Mouse (Mus musculus): ENCODE data around the gene Exd2. TPM values are rescaled to one million over a fixed set of nuclear protein-coding genes. Genes with fewer than 3 reads are reported as not detected.

The Exd2 gene
- polyA plus RNA-seq, 1 experiment from 2014 or later: 30.3 TPM

- Histone ChIP-seq H3K4me1 (peaks cover 12% of the 10 kb centered on the region), H3K27me3 (no peaks in the 10 kb centered on the region), H3K4me2 (no peak overlapping the region), H3K4me3 (replicated peaks) (no peak overlapping the region), H3K9me3 (replicated peaks) (no peaks in the 10 kb centered on the region), H3K36me3 (no peaks in the 10 kb centered on the region), H3K27ac (no peak overlapping the region), H3K9ac (no peak overlapping the region)
- ATAC-seq (replicated peaks; ENCODE audit: low FRiP score): no peak
- 73% methylated on average over 5 of the region's 5 CpGs for WGBS
Observed at GRCm38 (mm10) chr12:80504718-80505117, 41.8 kb downstream of the Exd2 start.

GRCm38 (mm10) chr12:80507041-80507745 lies 44.3 kb downstream of the Exd2 start:
- peak; percentile 60; the same call in 1 of the 2 replicates for ATAC-seq (replicated peaks; ENCODE audit: low FRiP score)
- no peak overlapping the region for H3K9ac ChIP-seq
- 30% methylated on average over 14 of the region's 14 CpGs for WGBS

GRCm38 (mm10) chr12:80517977-80518376 lies 55.1 kb downstream of the Exd2 start, which contains the start of gene Galnt16:
Gene Galnt16 (plus strand): TSS chr12:80518277.
- no peak for ATAC-seq (replicated peaks; ENCODE audit: low FRiP score)
- Histone ChIP-seq H3K27ac (no peak within 1 kb of the TSS), H3K4me2 (peak within 1 kb of the TSS; percentile 99), H3K27me3 (peaks cover 80% of the 10 kb centered on the region), H3K36me3 (no peaks in the 10 kb centered on the region), H3K4me3 (replicated peaks) (peak within 1 kb of the TSS; percentile 68), H3K9ac (peak within 1 kb of the TSS; percentile 55), H3K9me3 (replicated peaks) (no peaks in the 10 kb centered on the region), H3K4me1 (peaks cover 29% of the 10 kb centered on the region)
- WGBS: 5% methylated on average over 14 of the region's 14 CpGs

More at GRCm38 (mm10) chr12:80507041-80507745, 44.3 kb downstream of the Exd2 start:
- H3K4me1 ChIP-seq: peaks cover 12% of the 10 kb centered on the region
- H3K27me3 ChIP-seq: no peaks in the 10 kb centered on the region
- H3K4me3 ChIP-seq (replicated peaks): no peak overlapping the region
- H3K36me3 ChIP-seq: no peaks in the 10 kb centered on the region
- H3K27ac ChIP-seq: peak overlapping the region; percentile 32; the same call in 1 of the 2 replicates
- no peak overlapping the region for H3K4me2 ChIP-seq
- no peaks in the 10 kb centered on the region for H3K9me3 ChIP-seq (replicated peaks)

GRCm38 (mm10) chr12:80518393-80518756 lies 55.5 kb downstream of the Exd2 start:
- H3K27me3 ChIP-seq: peaks cover 80% of the 10 kb centered on the region
- peak overlapping the region; percentile 55; the same call in 1 of the 2 replicates for H3K9ac ChIP-seq
- under 1% methylated on average over 25 of the region's 25 CpGs for WGBS
- ATAC-seq (replicated peaks; ENCODE audit: low FRiP score): peak; percentile 50
- no peaks in the 10 kb centered on the region for H3K9me3 ChIP-seq (replicated peaks)
- H3K36me3 ChIP-seq: no peaks in the 10 kb centered on the region
- no peak overlapping the region for H3K27ac ChIP-seq
- peak overlapping the region; percentile 68 for H3K4me3 ChIP-seq (replicated peaks)
- H3K4me2 ChIP-seq: peak overlapping the region; percentile 99
- H3K4me1 ChIP-seq: peaks cover 29% of the 10 kb centered on the region

- H3K9ac ChIP-seq: peak overlapping the region; percentile 55
Observed at GRCm38 (mm10) chr12:80518757-80519620, 56.1 kb downstream of the Exd2 start.

GRCm38 (mm10) chr12:80519621-80520332 lies 56.9 kb downstream of the Exd2 start:
- peaks cover 37% of the 10 kb centered on the region for H3K4me1 ChIP-seq
- no peak overlapping the region for H3K27ac ChIP-seq
- H3K9me3 ChIP-seq (replicated peaks): no peaks in the 10 kb centered on the region
- no peaks in the 10 kb centered on the region for H3K36me3 ChIP-seq
- WGBS: 1% methylated on average over 43 of the region's 43 CpGs
- peak; percentile 17; the same call in 1 of the 2 replicates for ATAC-seq (replicated peaks; ENCODE audit: low FRiP score)
- peaks cover 75% of the 10 kb centered on the region for H3K27me3 ChIP-seq
- peak overlapping the region; percentile 55 for H3K9ac ChIP-seq
- peak overlapping the region; percentile 99 for H3K4me2 ChIP-seq
- H3K4me3 ChIP-seq (replicated peaks): peak overlapping the region; percentile 68

More at GRCm38 (mm10) chr12:80518757-80519620, 56.1 kb downstream of the Exd2 start:
- under 1% methylated on average over 90 of the region's 90 CpGs for WGBS
- H3K4me2 ChIP-seq: peak overlapping the region; percentile 99
- H3K9me3 ChIP-seq (replicated peaks): no peaks in the 10 kb centered on the region
- ATAC-seq (replicated peaks; ENCODE audit: low FRiP score): peak; percentile 57
- H3K27me3 ChIP-seq: peaks cover 80% of the 10 kb centered on the region
- H3K4me3 ChIP-seq (replicated peaks): peak overlapping the region; percentile 68
- H3K4me1 ChIP-seq: peaks cover 32% of the 10 kb centered on the region
- H3K36me3 ChIP-seq: no peaks in the 10 kb centered on the region
- no peak overlapping the region for H3K27ac ChIP-seq

- no peak overlapping the region for H3K27ac ChIP-seq
- H3K4me2 ChIP-seq: no peak overlapping the region
- H3K27me3 ChIP-seq: peaks cover 52% of the 10 kb centered on the region
- peaks cover 37% of the 10 kb centered on the region for H3K4me1 ChIP-seq
- H3K9ac ChIP-seq: no peak overlapping the region
- H3K9me3 ChIP-seq (replicated peaks): no peaks in the 10 kb centered on the region
- WGBS: 73% methylated on average over 3 of the region's 3 CpGs
- ATAC-seq (replicated peaks; ENCODE audit: low FRiP score): no peak
- H3K4me3 ChIP-seq (replicated peaks): no peak overlapping the region
- H3K36me3 ChIP-seq: no peaks in the 10 kb centered on the region
Observed at GRCm38 (mm10) chr12:80522006-80522405, 59.1 kb downstream of the Exd2 start.

- peaks cover 28% of the 10 kb centered on the region for H3K27me3 ChIP-seq
- ATAC-seq (replicated peaks; ENCODE audit: low FRiP score): no peak
- no peak overlapping the region for H3K4me2 ChIP-seq
- H3K27ac ChIP-seq: no peak overlapping the region
- H3K9ac ChIP-seq: no peak overlapping the region
- H3K4me1 ChIP-seq: peaks cover 23% of the 10 kb centered on the region
- 35% methylated on average over 12 of the region's 12 CpGs for WGBS
- no peaks in the 10 kb centered on the region for H3K36me3 ChIP-seq
- no peaks in the 10 kb centered on the region for H3K9me3 ChIP-seq (replicated peaks)
- no peak overlapping the region for H3K4me3 ChIP-seq (replicated peaks)
Observed at GRCm38 (mm10) chr12:80524276-80524921, 61.5 kb downstream of the Exd2 start.

- Histone ChIP-seq H3K27ac (no peak overlapping the region), H3K4me2 (no peak overlapping the region), H3K36me3 (no peaks in the 10 kb centered on the region), H3K9ac (no peak overlapping the region), H3K4me3 (replicated peaks) (no peak overlapping the region), H3K9me3 (replicated peaks) (no peaks in the 10 kb centered on the region), H3K27me3 (peaks cover 17% of the 10 kb centered on the region), H3K4me1 (peaks cover 13% of the 10 kb centered on the region; the same call in 1 of the 2 replicates)
- WGBS: 19% methylated on average over 7 of the region's 7 CpGs
- ATAC-seq (replicated peaks; ENCODE audit: low FRiP score): no peak
Observed at GRCm38 (mm10) chr12:80525513-80525912, 62.6 kb downstream of the Exd2 start.

- Histone ChIP-seq H3K27me3 (peaks cover 7% of the 10 kb centered on the region), H3K4me3 (replicated peaks) (no peak overlapping the region), H3K27ac (no peak overlapping the region), H3K9me3 (replicated peaks) (no peaks in the 10 kb centered on the region), H3K4me1 (peaks cover 13% of the 10 kb centered on the region; the same call in 1 of the 2 replicates), H3K4me2 (no peak overlapping the region), H3K9ac (no peak overlapping the region), H3K36me3 (no peaks in the 10 kb centered on the region)
- no peak for ATAC-seq (replicated peaks; ENCODE audit: low FRiP score)
- WGBS: 84% methylated on average over 2 of the region's 2 CpGs
Observed at GRCm38 (mm10) chr12:80526511-80526910, 63.6 kb downstream of the Exd2 start.

GRCm38 (mm10) chr12:80527727-80528389 lies 65.0 kb downstream of the Exd2 start:
- Histone ChIP-seq H3K4me1 (peaks cover 8% of the 10 kb centered on the region; the same call in 1 of the 2 replicates), H3K4me2 (no peak overlapping the region), H3K36me3 (no peaks in the 10 kb centered on the region), H3K9me3 (replicated peaks) (no peaks in the 10 kb centered on the region), H3K27ac (no peak overlapping the region), H3K4me3 (replicated peaks) (no peak overlapping the region), H3K27me3 (no peaks in the 10 kb centered on the region), H3K9ac (no peak overlapping the region)
- ATAC-seq (replicated peaks; ENCODE audit: low FRiP score): no peak
- WGBS: 87% methylated on average over 5 of the region's 5 CpGs

Data from kidney, embryonic 15.5 days (tissue).